Mouse (Mus musculus): ENCODE results near the gene Ubtd1. TPM values are rescaled to one million over a fixed set of nuclear protein-coding genes. Genes with fewer than 3 reads are reported as not detected.

Ubtd1 gene
- polyA plus RNA-seq, 1 experiment: 73.0 TPM

GRCm38 (mm10) chr19:41985994-41986393, 4.4 kb downstream of the Ubtd1 start:
- Histone ChIP-seq H3K27me3 (ENCODE audit: control insufficient read depth, insufficient read depth, insufficient read length) (no peaks in the 10 kb centered on the region), H3K79me2 (ENCODE audit: control insufficient read depth, insufficient read depth) (peaks cover 95% of the 10 kb centered on the region), H3K4me3 (ENCODE audit: insufficient read depth, poor library complexity, severe bottlenecking) (no peak overlapping the region), H3ac (ENCODE audit: control insufficient read depth, insufficient read length, low read depth) (no peak overlapping the region), H3K36me3 (ENCODE audit: control insufficient read depth, insufficient read depth) (peaks cover 19% of the 10 kb centered on the region), H3K79me3 (ENCODE audit: low read depth) (peaks cover 83% of the 10 kb centered on the region)
- TF ChIP-seq CTCF (IDR thresholded peaks at IDR 0.05; ENCODE audit: control insufficient read depth, insufficient read depth, insufficient read length): no peak
- no peak for TF ChIP-seq MAX (IDR thresholded peaks at IDR 0.05)
- no peak for TF ChIP-seq MYOD1 (IDR thresholded peaks at IDR 0.05; ENCODE audit: control insufficient read depth, insufficient read length, low read depth)
- no peak for TF ChIP-seq MYOG (IDR thresholded peaks at IDR 0.05; ENCODE audit: control insufficient read depth, extremely low read depth, insufficient read length)
- TF ChIP-seq CEBPB (IDR thresholded peaks at IDR 0.05; ENCODE audit: low read depth): no peak
- no peak for TF ChIP-seq FOSL1 (IDR thresholded peaks at IDR 0.05; ENCODE audit: insufficient read depth, low read length, poor library complexity, severe bottlenecking)
- TF ChIP-seq USF1 (IDR thresholded peaks at IDR 0.05; ENCODE audit: low read depth): no peak

- H3K4me3 ChIP-seq (ENCODE audit: insufficient read depth, poor library complexity, severe bottlenecking): no peak overlapping the region
- no peak overlapping the region for H3ac ChIP-seq (ENCODE audit: control insufficient read depth, insufficient read length, low read depth)
- H3K27me3 ChIP-seq (ENCODE audit: control insufficient read depth, insufficient read depth, insufficient read length): no peaks in the 10 kb centered on the region
- TF ChIP-seq MYOD1 (IDR thresholded peaks at IDR 0.05; ENCODE audit: control insufficient read depth, insufficient read length, low read depth): no peak
- no peak for TF ChIP-seq USF1 (IDR thresholded peaks at IDR 0.05; ENCODE audit: low read depth)
- no peak for TF ChIP-seq MAX (IDR thresholded peaks at IDR 0.05)
- TF ChIP-seq FOSL1 (IDR thresholded peaks at IDR 0.05; ENCODE audit: insufficient read depth, low read length, poor library complexity, severe bottlenecking): no peak
- TF ChIP-seq MYOG (IDR thresholded peaks at IDR 0.05; ENCODE audit: control insufficient read depth, extremely low read depth, insufficient read length): no peak
- TF ChIP-seq CTCF (IDR thresholded peaks at IDR 0.05; ENCODE audit: control insufficient read depth, insufficient read depth, insufficient read length): no peak
- TF ChIP-seq CEBPB (IDR thresholded peaks at IDR 0.05; ENCODE audit: low read depth): no peak
- H3K79me2 ChIP-seq (ENCODE audit: control insufficient read depth, insufficient read depth): peaks cover 100% of the 10 kb centered on the region
- peaks cover 26% of the 10 kb centered on the region for H3K36me3 ChIP-seq (ENCODE audit: control insufficient read depth, insufficient read depth)
- H3K79me3 ChIP-seq (ENCODE audit: low read depth): peaks cover 95% of the 10 kb centered on the region
These were observed 5.6 kb downstream of the Ubtd1 start for GRCm38 (mm10) chr19:41987206-41987605.

- Histone ChIP-seq H3ac (ENCODE audit: control insufficient read depth, insufficient read length, low read depth) (no peak overlapping the region), H3K27me3 (ENCODE audit: control insufficient read depth, insufficient read depth, insufficient read length) (no peaks in the 10 kb centered on the region), H3K79me3 (ENCODE audit: low read depth) (peaks cover 78% of the 10 kb centered on the region), H3K4me3 (ENCODE audit: insufficient read depth, poor library complexity, severe bottlenecking) (no peak overlapping the region), H3K36me3 (ENCODE audit: control insufficient read depth, insufficient read depth) (peaks cover 26% of the 10 kb centered on the region), H3K79me2 (ENCODE audit: control insufficient read depth, insufficient read depth) (peaks cover 96% of the 10 kb centered on the region)
- no peak for TF ChIP-seq MYOD1 (IDR thresholded peaks at IDR 0.05; ENCODE audit: control insufficient read depth, insufficient read length, low read depth)
- no peak for TF ChIP-seq CEBPB (IDR thresholded peaks at IDR 0.05; ENCODE audit: low read depth)
- no peak for TF ChIP-seq MAX (IDR thresholded peaks at IDR 0.05)
These were observed 8.2 kb downstream of the Ubtd1 start for GRCm38 (mm10) chr19:41989810-41990209.

- H3K79me3 ChIP-seq (ENCODE audit: low read depth): peaks cover 72% of the 10 kb centered on the region
- TF ChIP-seq MAX (IDR thresholded peaks at IDR 0.05) (no peak), MYOD1 (IDR thresholded peaks at IDR 0.05; ENCODE audit: control insufficient read depth, insufficient read length, low read depth) (no peak), USF1 (IDR thresholded peaks at IDR 0.05; ENCODE audit: low read depth) (no peak), CEBPB (IDR thresholded peaks at IDR 0.05; ENCODE audit: low read depth) (no peak), MYOG (IDR thresholded peaks at IDR 0.05; ENCODE audit: control insufficient read depth, extremely low read depth, insufficient read length) (no peak), FOSL1 (IDR thresholded peaks at IDR 0.05; ENCODE audit: insufficient read depth, low read length, poor library complexity, severe bottlenecking) (no peak), CTCF (IDR thresholded peaks at IDR 0.05; ENCODE audit: control insufficient read depth, insufficient read depth, insufficient read length) (no peak)
- no peak overlapping the region for H3K4me3 ChIP-seq (ENCODE audit: insufficient read depth, poor library complexity, severe bottlenecking)
- no peaks in the 10 kb centered on the region for H3K27me3 ChIP-seq (ENCODE audit: control insufficient read depth, insufficient read depth, insufficient read length)
- H3K79me2 ChIP-seq (ENCODE audit: control insufficient read depth, insufficient read depth): peaks cover 96% of the 10 kb centered on the region
- no peak overlapping the region for H3ac ChIP-seq (ENCODE audit: control insufficient read depth, insufficient read length, low read depth)
- H3K36me3 ChIP-seq (ENCODE audit: control insufficient read depth, insufficient read depth): peaks cover 14% of the 10 kb centered on the region
These were observed 10.4 kb downstream of the Ubtd1 start for GRCm38 (mm10) chr19:41991926-41992477.

GRCm38 (mm10) chr19:41992971-41993370, 11.4 kb downstream of the Ubtd1 start:
- H3K27me3 ChIP-seq (ENCODE audit: control insufficient read depth, insufficient read depth, insufficient read length): no peaks in the 10 kb centered on the region
- no peak overlapping the region for H3ac ChIP-seq (ENCODE audit: control insufficient read depth, insufficient read length, low read depth)
- no peak overlapping the region for H3K4me3 ChIP-seq (ENCODE audit: insufficient read depth, poor library complexity, severe bottlenecking)
- H3K79me2 ChIP-seq (ENCODE audit: control insufficient read depth, insufficient read depth): peaks cover 96% of the 10 kb centered on the region
- H3K36me3 ChIP-seq (ENCODE audit: control insufficient read depth, insufficient read depth): peaks cover 12% of the 10 kb centered on the region
- H3K79me3 ChIP-seq (ENCODE audit: low read depth): peaks cover 68% of the 10 kb centered on the region
- TF ChIP-seq CEBPB (IDR thresholded peaks at IDR 0.05; ENCODE audit: low read depth) (no peak), MAX (IDR thresholded peaks at IDR 0.05) (no peak), USF1 (IDR thresholded peaks at IDR 0.05; ENCODE audit: low read depth) (no peak), FOSL1 (IDR thresholded peaks at IDR 0.05; ENCODE audit: insufficient read depth, low read length, poor library complexity, severe bottlenecking) (no peak), MYOD1 (IDR thresholded peaks at IDR 0.05; ENCODE audit: control insufficient read depth, insufficient read length, low read depth) (no peak), CTCF (IDR thresholded peaks at IDR 0.05; ENCODE audit: control insufficient read depth, insufficient read depth, insufficient read length) (no peak), MYOG (IDR thresholded peaks at IDR 0.05; ENCODE audit: control insufficient read depth, extremely low read depth, insufficient read length) (no peak)

GRCm38 (mm10) chr19:41993484-41993883, 11.9 kb downstream of the Ubtd1 start:
- H3K79me2 ChIP-seq (ENCODE audit: control insufficient read depth, insufficient read depth): peaks cover 95% of the 10 kb centered on the region
- peaks cover 65% of the 10 kb centered on the region for H3K79me3 ChIP-seq (ENCODE audit: low read depth)
- H3K4me3 ChIP-seq (ENCODE audit: insufficient read depth, poor library complexity, severe bottlenecking): no peak overlapping the region
- TF ChIP-seq MYOD1 (IDR thresholded peaks at IDR 0.05; ENCODE audit: control insufficient read depth, insufficient read length, low read depth) (no peak), MYOG (IDR thresholded peaks at IDR 0.05; ENCODE audit: control insufficient read depth, extremely low read depth, insufficient read length) (no peak), CEBPB (IDR thresholded peaks at IDR 0.05; ENCODE audit: low read depth) (no peak), FOSL1 (IDR thresholded peaks at IDR 0.05; ENCODE audit: insufficient read depth, low read length, poor library complexity, severe bottlenecking) (no peak), CTCF (IDR thresholded peaks at IDR 0.05; ENCODE audit: control insufficient read depth, insufficient read depth, insufficient read length) (no peak), MAX (IDR thresholded peaks at IDR 0.05) (no peak), USF1 (IDR thresholded peaks at IDR 0.05; ENCODE audit: low read depth) (no peak)
- no peak overlapping the region for H3ac ChIP-seq (ENCODE audit: control insufficient read depth, insufficient read length, low read depth)
- H3K36me3 ChIP-seq (ENCODE audit: control insufficient read depth, insufficient read depth): peaks cover 7% of the 10 kb centered on the region
- no peaks in the 10 kb centered on the region for H3K27me3 ChIP-seq (ENCODE audit: control insufficient read depth, insufficient read depth, insufficient read length)

Measured in C2C12 (cell line).